Mouse (Mus musculus) forebrain, embryonic 15.5 days (tissue): Measurements from ENCODE around the gene Prlhr. TPM values are rescaled to one million over a fixed set of nuclear protein-coding genes. Genes with fewer than 3 reads are reported as not detected.

Experiments used
- ATAC-seq: fragments of 200-750 bp; cut with Nextera tagmentation; replicated peaks from 2 replicates; pipeline ENCODE4 v1.8.0; 2017; ENCODE audit warnings: mild to moderate bottlenecking, moderate TSS enrichment, moderate library complexity
- H3K27ac ChIP-seq: fragments of 300-500 bp; sonication (generic); replicated peaks from 2 replicates; pipeline ENCODE4 v1.5.1; 2015; ENCODE audit warnings: mild to moderate bottlenecking, inconsistent platforms
- H3K27me3 ChIP-seq: fragments of 300-500 bp; sonication (generic); 2 replicates; pipeline ENCODE4 v1.6.1; 2015; ENCODE audit warnings: inconsistent platforms
- H3K36me3 ChIP-seq: fragments of 300-500 bp; sonication (generic); 2 replicates; pipeline ENCODE4 v1.6.1; 2015; ENCODE audit warnings: mild to moderate bottlenecking, inconsistent platforms
- H3K4me1 ChIP-seq: fragments of 300-500 bp; sonication (generic); 2 replicates; pipeline ENCODE4 v1.6.1; 2015; ENCODE audit warnings: inconsistent platforms
- H3K4me2 ChIP-seq: fragments of 300-500 bp; sonication (generic); replicated peaks from 2 replicates; pipeline ENCODE4 v1.6.1; 2015; ENCODE audit warnings: mild to moderate bottlenecking, inconsistent platforms
- H3K4me3 ChIP-seq: fragments of 300-500 bp; sonication (generic); 2 replicates; pipeline ENCODE4 v1.5.1; 2015; ENCODE audit warnings: mild to moderate bottlenecking, inconsistent platforms
- H3K9ac ChIP-seq: fragments of 300-500 bp; sonication (generic); replicated peaks from 2 replicates; pipeline ENCODE4 v1.6.1; 2015; ENCODE audit warnings: mild to moderate bottlenecking, inconsistent platforms
- H3K9me3 ChIP-seq: fragments of 300-500 bp; sonication (generic); 2 replicates; pipeline ENCODE4 v1.6.1; 2016; ENCODE audit warnings: inconsistent platforms
- WGBS: fragments of 180-500 bp; shearing (Covaris S2); methylation state at CpG from one replicate; pipeline ENCODE4 v1.1.7; 2015; ENCODE audit warnings: mixed read lengths; 5-methylcytosine and 5-hydroxymethylcytosine counted together
- polyA plus RNA-seq: library from polyadenylated mRNA; unstranded; fragments of >200 nt; fragmentation: Nextera tagmentation; extraction: Ambion mirVana; gene quantifications from 2 replicates; pipeline ENCODE4 v1.2.1, GENCODE M21; 2015

The Prlhr gene
- polyA plus RNA-seq, 1 experiment from 2014 or later: not detected

GRCm38 (mm10) chr19:60465726-60466125 is 2.4 kb downstream of the Prlhr start:
- Histone ChIP-seq H3K36me3 (no peaks in the 10 kb centered on the region), H3K9me3 (no peaks in the 10 kb centered on the region), H3K4me1 (peaks cover 47% of the 10 kb centered on the region), H3K4me2 (no peak overlapping the region), H3K9ac (no peak overlapping the region), H3K27ac (no peak overlapping the region), H3K27me3 (peaks cover 71% of the 10 kb centered on the region), H3K4me3 (no peak overlapping the region)
- no peak for ATAC-seq
- WGBS: 61% methylated on average over 2 of the region's 2 CpGs

DNA sequence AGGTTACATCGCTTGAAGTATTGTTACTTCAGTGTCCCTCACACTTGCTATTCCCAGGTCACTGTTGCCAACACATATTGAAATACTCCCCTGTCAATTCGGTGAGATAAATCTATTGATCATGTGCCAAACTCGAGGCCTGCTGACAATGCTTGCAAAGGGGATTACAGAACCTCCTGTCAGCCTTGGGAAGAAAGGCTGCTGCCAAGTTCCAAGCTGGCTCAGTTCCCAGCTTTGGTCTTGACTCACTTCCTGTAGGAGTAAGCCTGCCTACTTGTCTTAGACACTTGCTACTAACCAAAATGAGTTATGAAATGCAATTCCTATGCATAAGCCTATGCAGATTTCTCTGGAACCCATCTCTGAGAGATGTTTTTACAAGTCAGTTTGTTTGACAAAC is 4.2 kb downstream of the Prlhr start:
- 12% methylated on average over 3 of the region's 3 CpGs for WGBS
- peak; percentile 84 for ATAC-seq
- H3K9me3 ChIP-seq: no peaks in the 10 kb centered on the region
- H3K4me3 ChIP-seq: no peak overlapping the region
- H3K36me3 ChIP-seq: no peaks in the 10 kb centered on the region
- H3K9ac ChIP-seq: no peak overlapping the region
- H3K4me1 ChIP-seq: peaks cover 44% of the 10 kb centered on the region
- peaks cover 71% of the 10 kb centered on the region for H3K27me3 ChIP-seq
- H3K4me2 ChIP-seq: no peak overlapping the region
- no peak overlapping the region for H3K27ac ChIP-seq

DNA sequence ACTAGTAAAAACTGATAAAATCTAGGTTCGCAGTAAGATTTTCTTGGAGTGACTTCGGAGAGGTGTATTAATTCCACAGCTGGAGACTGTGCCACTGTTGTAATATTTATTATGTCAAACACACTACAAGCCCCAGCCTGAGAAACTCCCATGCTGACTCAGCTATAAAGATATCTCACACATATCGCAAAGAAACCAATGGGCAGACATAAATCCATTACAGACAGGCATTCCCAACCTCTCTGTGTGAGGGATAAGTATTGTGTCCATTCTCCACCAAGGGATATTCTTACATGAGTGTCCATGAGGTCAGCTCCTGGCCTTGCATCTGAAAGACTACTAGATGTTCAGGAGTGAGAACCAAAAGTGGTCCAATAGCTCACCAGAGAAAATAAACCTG is 4.7 kb downstream of the Prlhr start:
- 72% methylated on average over 3 of the region's 3 CpGs for WGBS
- no peak overlapping the region for H3K4me3 ChIP-seq
- peaks cover 39% of the 10 kb centered on the region for H3K4me1 ChIP-seq
- no peak overlapping the region for H3K27ac ChIP-seq
- no peaks in the 10 kb centered on the region for H3K36me3 ChIP-seq
- 0 out of 2 replicates have a peak, but pooled peaks have one; percentile 5 for ATAC-seq
- H3K9me3 ChIP-seq: no peaks in the 10 kb centered on the region
- peaks cover 66% of the 10 kb centered on the region for H3K27me3 ChIP-seq
- no peak overlapping the region for H3K9ac ChIP-seq
- no peak overlapping the region for H3K4me2 ChIP-seq

DNA sequence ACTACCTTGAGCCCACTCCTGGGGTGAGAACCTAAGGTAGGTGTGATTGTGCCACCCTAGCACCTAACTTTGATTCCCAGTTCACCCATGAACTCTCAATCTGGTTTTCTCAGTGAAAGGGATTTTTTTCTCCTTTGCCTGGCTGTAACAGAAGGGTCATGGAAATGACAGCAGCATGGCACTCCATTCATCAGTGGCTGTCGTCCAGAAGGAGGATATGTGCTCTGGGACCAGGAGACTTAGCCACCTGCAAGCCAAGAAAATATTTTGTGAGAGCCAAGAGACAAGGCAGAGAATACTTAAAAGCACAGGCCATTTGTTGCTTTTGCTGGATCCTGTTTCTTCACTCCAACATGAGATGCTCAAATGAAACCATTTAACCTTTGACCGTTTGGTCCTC is 6.6 kb downstream of the Prlhr start:
- H3K4me1 ChIP-seq: peaks cover 21% of the 10 kb centered on the region
- no peak overlapping the region for H3K4me3 ChIP-seq
- H3K27me3 ChIP-seq: peaks cover 48% of the 10 kb centered on the region
- H3K27ac ChIP-seq: no peak overlapping the region
- no peak overlapping the region for H3K4me2 ChIP-seq
- H3K9me3 ChIP-seq: no peaks in the 10 kb centered on the region
- no peaks in the 10 kb centered on the region for H3K36me3 ChIP-seq
- H3K9ac ChIP-seq: no peak overlapping the region
- WGBS: 76% methylated on average over 2 of the region's 2 CpGs
- no peak for ATAC-seq

- no peak overlapping the region for H3K4me3 ChIP-seq
- no peaks in the 10 kb centered on the region for H3K9me3 ChIP-seq
- peaks cover 36% of the 10 kb centered on the region for H3K27me3 ChIP-seq
- no peak overlapping the region for H3K9ac ChIP-seq
- H3K27ac ChIP-seq: no peak overlapping the region
- no peak overlapping the region for H3K4me2 ChIP-seq
- no peak for ATAC-seq
- 52% methylated on average over 3 of the region's 3 CpGs for WGBS
- peaks cover 16% of the 10 kb centered on the region for H3K4me1 ChIP-seq
- no peaks in the 10 kb centered on the region for H3K36me3 ChIP-seq
These were observed 8.4 kb downstream of the Prlhr start for GRCm38 (mm10) chr19:60459680-60460079.

- Histone ChIP-seq H3K4me3 (no peak overlapping the region), H3K36me3 (no peaks in the 10 kb centered on the region), H3K27ac (no peak overlapping the region), H3K27me3 (peaks cover 36% of the 10 kb centered on the region), H3K9ac (no peak overlapping the region), H3K4me2 (no peak overlapping the region), H3K4me1 (peaks cover 10% of the 10 kb centered on the region), H3K9me3 (no peaks in the 10 kb centered on the region)
- no peak for ATAC-seq
- WGBS: 51% methylated on average over 2 of the region's 2 CpGs
These were observed 9.0 kb downstream of the Prlhr start for GRCm38 (mm10) chr19:60459071-60459470.

- no peak overlapping the region for H3K4me3 ChIP-seq
- H3K9ac ChIP-seq: no peak overlapping the region
- H3K27me3 ChIP-seq: peaks cover 18% of the 10 kb centered on the region
- no peaks in the 10 kb centered on the region for H3K36me3 ChIP-seq
- ATAC-seq: no peak
- no peak overlapping the region for H3K4me2 ChIP-seq
- H3K4me1 ChIP-seq: no peaks in the 10 kb centered on the region
- H3K9me3 ChIP-seq: no peaks in the 10 kb centered on the region
- no peak overlapping the region for H3K27ac ChIP-seq
- 84% methylated on average over 1 of the region's 1 CpGs for WGBS
These were observed 12.3 kb downstream of the Prlhr start for GRCm38 (mm10) chr19:60455791-60456190.

DNA sequence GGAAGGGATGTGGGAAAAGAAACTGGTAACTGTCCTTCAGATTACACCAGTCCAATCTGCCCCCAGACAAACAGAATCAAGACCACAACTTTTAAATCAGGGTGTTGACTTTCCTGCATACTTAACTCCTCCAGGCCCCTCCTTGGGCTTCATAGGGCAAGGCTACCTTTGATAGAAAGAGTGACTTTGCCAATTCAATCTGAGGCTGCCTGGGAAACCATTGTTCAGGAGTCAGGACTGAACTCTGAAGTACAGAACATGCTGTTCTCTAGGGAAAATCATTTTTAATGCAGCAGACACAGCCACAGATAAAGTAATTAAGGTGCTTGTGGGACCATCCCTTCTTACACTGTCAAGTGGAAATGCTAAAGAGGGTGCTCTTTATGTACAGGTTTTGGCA is 27.6 kb downstream of the Prlhr start:
- H3K9ac ChIP-seq: no peak overlapping the region
- no peak overlapping the region for H3K27ac ChIP-seq
- H3K4me3 ChIP-seq: no peak overlapping the region
- no peaks in the 10 kb centered on the region for H3K9me3 ChIP-seq
- no peaks in the 10 kb centered on the region for H3K36me3 ChIP-seq
- no peaks in the 10 kb centered on the region for H3K27me3 ChIP-seq
- no peaks in the 10 kb centered on the region; the same call in 1 of the 2 replicates for H3K4me1 ChIP-seq
- H3K4me2 ChIP-seq: no peak overlapping the region
- no peak for ATAC-seq

- H3K9me3 ChIP-seq: no peaks in the 10 kb centered on the region
- no peaks in the 10 kb centered on the region for H3K36me3 ChIP-seq
- H3K4me3 ChIP-seq: no peak overlapping the region
- H3K27ac ChIP-seq: no peak overlapping the region
- no peaks in the 10 kb centered on the region; the same call in 1 of the 2 replicates for H3K4me1 ChIP-seq
- H3K9ac ChIP-seq: no peak overlapping the region
- peak; percentile 43 for ATAC-seq
- WGBS: 41% methylated on average over 5 of the region's 5 CpGs
- H3K27me3 ChIP-seq: no peaks in the 10 kb centered on the region
- H3K4me2 ChIP-seq: no peak overlapping the region
These were observed 28.0 kb downstream of the Prlhr start for GRCm38 (mm10) chr19:60440083-60440482.

- no peak overlapping the region for H3K9ac ChIP-seq
- no peaks in the 10 kb centered on the region; the same call in 1 of the 2 replicates for H3K4me1 ChIP-seq
- H3K27ac ChIP-seq: no peak overlapping the region
- no peak overlapping the region for H3K4me3 ChIP-seq
- H3K9me3 ChIP-seq: no peaks in the 10 kb centered on the region
- no peak for ATAC-seq
- H3K27me3 ChIP-seq: no peaks in the 10 kb centered on the region
- H3K4me2 ChIP-seq: no peak overlapping the region
- H3K36me3 ChIP-seq: no peaks in the 10 kb centered on the region
- WGBS: 55% methylated on average over 6 of the region's 6 CpGs
These were observed 30.4 kb downstream of the Prlhr start for GRCm38 (mm10) chr19:60437566-60438241.

GRCm38 (mm10) chr19:60432347-60433129 is 35.6 kb downstream of the Prlhr start:
- WGBS: 87% methylated on average over 6 of the region's 6 CpGs
- Histone ChIP-seq H3K4me1 (no peaks in the 10 kb centered on the region), H3K27ac (no peak overlapping the region), H3K9ac (no peak overlapping the region), H3K4me3 (no peak overlapping the region), H3K4me2 (no peak overlapping the region), H3K9me3 (no peaks in the 10 kb centered on the region), H3K36me3 (no peaks in the 10 kb centered on the region), H3K27me3 (no peaks in the 10 kb centered on the region)
- no peak for ATAC-seq

DNA sequence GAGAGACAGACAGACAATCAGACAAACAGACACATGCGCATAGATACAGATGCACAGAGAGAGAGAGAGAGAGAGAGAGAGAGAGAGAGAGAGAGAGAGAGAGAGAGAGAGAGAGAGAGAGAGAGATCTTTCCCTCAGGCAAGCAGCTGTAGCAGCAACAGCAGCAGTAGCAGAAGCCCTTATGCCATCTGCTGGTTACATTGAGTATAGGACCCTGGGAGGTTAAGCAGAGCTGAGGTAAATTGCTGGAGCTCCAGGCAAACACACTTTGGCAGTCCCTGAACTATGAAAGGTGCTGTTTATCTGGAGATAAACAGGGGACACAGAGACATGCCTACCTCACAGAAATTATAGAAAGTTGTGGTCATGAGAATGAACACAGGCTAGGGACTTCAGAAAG is 50.5 kb downstream of the Prlhr start:
- ATAC-seq: 0 out of 2 replicates have a peak, but pooled peaks have one; percentile 53
- H3K4me2 ChIP-seq: no peak overlapping the region
- no peaks in the 10 kb centered on the region for H3K36me3 ChIP-seq
- no peaks in the 10 kb centered on the region for H3K9me3 ChIP-seq
- no peaks in the 10 kb centered on the region for H3K4me1 ChIP-seq
- no peak overlapping the region for H3K9ac ChIP-seq
- H3K27me3 ChIP-seq: no peaks in the 10 kb centered on the region
- WGBS: 38% methylated on average over 1 of the region's 1 CpGs
- no peak overlapping the region for H3K4me3 ChIP-seq
- no peak overlapping the region for H3K27ac ChIP-seq
